Mouse (Mus musculus): ENCODE measurements around the gene Mlst8. TPM values are rescaled to one million over a fixed set of nuclear protein-coding genes. Genes with fewer than 3 reads are reported as not detected.
"Not testable (repeated sequence)": the region's sequence is repeated elsewhere in the genome, so short reads cannot be mapped to it uniquely, and the experiment has no call there.

Mlst8 gene
- polyA plus RNA-seq, 1 experiment from 2014 or later = 36.1 TPM

GRCm38 (mm10) chr17:24429201-24429983, 49.5 kb downstream of the Mlst8 start:
- no peaks in the 10 kb centered on the region for H3K27me3 ChIP-seq
- ATAC-seq (replicated peaks; ENCODE audit: low FRiP score) = no peak

GRCm38 (mm10) chr17:24427170-24427557, 51.7 kb downstream of the Mlst8 start:
- Histone ChIP-seq H3K4me2 (peak overlapping the region; percentile 66), H3K9me3 (replicated peaks) (no peaks in the 10 kb centered on the region), H3K36me3 (peaks cover 37% of the 10 kb centered on the region), H3K27ac (peak overlapping the region; percentile 98), H3K27me3 (no peaks in the 10 kb centered on the region), H3K4me1 (peaks cover 29% of the 10 kb centered on the region), H3K4me3 (replicated peaks) (peak overlapping the region; percentile 67), H3K9ac (peak overlapping the region; percentile 81)
- WGBS = 1% methylated on average over 8 of the region's 8 CpGs
- no peak for ATAC-seq (replicated peaks; ENCODE audit: low FRiP score)

More at GRCm38 (mm10) chr17:24429201-24429983, 49.5 kb downstream of the Mlst8 start:
- Histone ChIP-seq H3K9ac (no peak overlapping the region), H3K27ac (no peak overlapping the region), H3K36me3 (peaks cover 35% of the 10 kb centered on the region), H3K9me3 (replicated peaks) (no peaks in the 10 kb centered on the region), H3K4me2 (no peak overlapping the region), H3K4me3 (replicated peaks) (no peak overlapping the region), H3K4me1 (peaks cover 29% of the 10 kb centered on the region)
- WGBS = 78% methylated on average over 14 of the region's 14 CpGs

- Histone ChIP-seq H3K4me2 (peak within 1 kb of the TSS; percentile 66), H3K36me3 (peaks cover 43% of the 10 kb centered on the region), H3K9ac (peak within 1 kb of the TSS; percentile 81), H3K4me3 (replicated peaks) (peak within 1 kb of the TSS; percentile 67), H3K27ac (peak within 1 kb of the TSS; percentile 98), H3K9me3 (replicated peaks) (no peaks in the 10 kb centered on the region), H3K27me3 (no peaks in the 10 kb centered on the region), H3K4me1 (peaks cover 29% of the 10 kb centered on the region)
- ATAC-seq (replicated peaks; ENCODE audit: low FRiP score) = peak; percentile 98
- WGBS = under 1% methylated on average over 48 of the region's 48 CpGs
Observed at GRCm38 (mm10) chr17:24426471-24427169, 52.3 kb downstream of the Mlst8 start, which contains the start of gene Eci1. TSS of gene Eci1 (plus strand) at chr17:24426641.

GRCm38 (mm10) chr17:24425905-24426304, 53.0 kb downstream of the Mlst8 start:
- Histone ChIP-seq H3K9ac (no peak overlapping the region), H3K4me1 (peaks cover 29% of the 10 kb centered on the region), H3K4me2 (peak overlapping the region; percentile 66), H3K4me3 (replicated peaks) (peak overlapping the region; percentile 67; the same call in 1 of the 2 replicates), H3K9me3 (replicated peaks) (no peaks in the 10 kb centered on the region), H3K36me3 (peaks cover 50% of the 10 kb centered on the region), H3K27ac (peak overlapping the region; percentile 98), H3K27me3 (no peaks in the 10 kb centered on the region)
- 87% methylated on average over 7 of the region's 7 CpGs for WGBS
- ATAC-seq (replicated peaks; ENCODE audit: low FRiP score) = peak; percentile 1; the same call in 1 of the 2 replicates

- H3K4me1 ChIP-seq = peaks cover 29% of the 10 kb centered on the region
- H3K27me3 ChIP-seq; H3K4me2 ChIP-seq; H3K27ac ChIP-seq; ATAC-seq (replicated peaks; ENCODE audit: low FRiP score); H3K4me3 ChIP-seq (replicated peaks); H3K9ac ChIP-seq; H3K9me3 ChIP-seq (replicated peaks): not testable (repeated sequence)
- 89% methylated on average over 6 of the region's 8 CpGs for WGBS
- peaks cover 56% of the 10 kb centered on the region for H3K36me3 ChIP-seq
Observed at GRCm38 (mm10) chr17:24425326-24425725, 53.6 kb downstream of the Mlst8 start.

- no peak overlapping the region for H3K27ac ChIP-seq
- H3K4me1 ChIP-seq = peaks cover 25% of the 10 kb centered on the region
- WGBS = 93% methylated on average over 5 of the region's 5 CpGs
- H3K9ac ChIP-seq = no peak overlapping the region
- no peak for ATAC-seq (replicated peaks; ENCODE audit: low FRiP score)
- no peak overlapping the region for H3K4me3 ChIP-seq (replicated peaks)
- no peaks in the 10 kb centered on the region for H3K9me3 ChIP-seq (replicated peaks)
- no peak overlapping the region for H3K4me2 ChIP-seq
- no peaks in the 10 kb centered on the region for H3K27me3 ChIP-seq
- H3K36me3 ChIP-seq = peaks cover 61% of the 10 kb centered on the region
Observed at GRCm38 (mm10) chr17:24424489-24424888, 54.4 kb downstream of the Mlst8 start.

Other genes with a start within 250 kb of the Mlst8 start
- 67.5 and 71.1 TPM in 2 replicates for gene Ccnf, start 227.6 kb downstream of the Mlst8 start, polyA plus RNA-seq (2015; fragmentation: Nextera tagmentation; extraction: Ambion mirVana)
- gene Abca17, start 128.0 kb downstream of the Mlst8 start, polyA plus RNA-seq (2015; fragmentation: Nextera tagmentation; extraction: Ambion mirVana) = 0.18 and 0.27 TPM in 2 replicates
- 17.4 and 17.5 TPM in 2 replicates for gene Abca3, start 127.1 kb downstream of the Mlst8 start, polyA plus RNA-seq (2015; fragmentation: Nextera tagmentation; extraction: Ambion mirVana)
- gene Rnps1, start 64.5 kb downstream of the Mlst8 start, polyA plus RNA-seq (2015; fragmentation: Nextera tagmentation; extraction: Ambion mirVana) = 293 and 318 TPM in 2 replicates
- 115 and 117 TPM in 2 replicates for gene Eci1, start 52.4 kb downstream of the Mlst8 start, polyA plus RNA-seq (2015; fragmentation: Nextera tagmentation; extraction: Ambion mirVana)
- gene Dnase1l2, start 36.0 kb downstream of the Mlst8 start, polyA plus RNA-seq (2015; fragmentation: Nextera tagmentation; extraction: Ambion mirVana) = 2.4 and 3.2 TPM in 2 replicates
- gene E4f1, start 8.8 kb downstream of the Mlst8 start, polyA plus RNA-seq (2015; fragmentation: Nextera tagmentation; extraction: Ambion mirVana) = 29.9 and 36.7 TPM in 2 replicates
- gene Pgp, start 8.7 kb downstream of the Mlst8 start, polyA plus RNA-seq (2015; fragmentation: Nextera tagmentation; extraction: Ambion mirVana) = 49.9 and 53.3 TPM in 2 replicates
- 0.39 and 0.58 TPM in 2 replicates for gene Bricd5, start 5.2 kb downstream of the Mlst8 start, polyA plus RNA-seq (2015; fragmentation: Nextera tagmentation; extraction: Ambion mirVana)
- gene Caskin1, start 9.5 kb upstream of the Mlst8 start, polyA plus RNA-seq (2015; fragmentation: Nextera tagmentation; extraction: Ambion mirVana) = 1.8 and 2.3 TPM in 2 replicates
- gene Traf7, start 48.9 kb upstream of the Mlst8 start, polyA plus RNA-seq (2015; fragmentation: Nextera tagmentation; extraction: Ambion mirVana) = 85.8 and 96.1 TPM in 2 replicates
- gene Rab26, start 55.1 kb upstream of the Mlst8 start, polyA plus RNA-seq (2015; fragmentation: Nextera tagmentation; extraction: Ambion mirVana) = 2.8 TPM in 2 replicates
- 21.3 and 21.9 TPM in 2 replicates for gene Pkd1, start 70.8 kb upstream of the Mlst8 start, polyA plus RNA-seq (2015; fragmentation: Nextera tagmentation; extraction: Ambion mirVana)
- 60.8 and 71.0 TPM in 2 replicates for gene Tsc2, start 153.6 kb upstream of the Mlst8 start, polyA plus RNA-seq (2015; fragmentation: Nextera tagmentation; extraction: Ambion mirVana)
- 20.0 and 20.6 TPM in 2 replicates for gene Nthl1, start 153.6 kb upstream of the Mlst8 start, polyA plus RNA-seq (2015; fragmentation: Nextera tagmentation; extraction: Ambion mirVana)
- gene Slc9a3r2, start 171.2 kb upstream of the Mlst8 start, polyA plus RNA-seq (2015; fragmentation: Nextera tagmentation; extraction: Ambion mirVana) = 101 and 106 TPM in 2 replicates
- 0.35 and 0.43 TPM in 2 replicates for gene Npw, start 179.4 kb upstream of the Mlst8 start, polyA plus RNA-seq (2015; fragmentation: Nextera tagmentation; extraction: Ambion mirVana)
- 23.9 and 27.6 TPM in 2 replicates for gene Zfp598, start 190.6 kb upstream of the Mlst8 start, polyA plus RNA-seq (2015; fragmentation: Nextera tagmentation; extraction: Ambion mirVana)
- 2.4 and 4.6 TPM in 2 replicates for gene Syngr3, start 210.9 kb upstream of the Mlst8 start, polyA plus RNA-seq (2015; fragmentation: Nextera tagmentation; extraction: Ambion mirVana)
- 45.6 and 49.5 TPM in 2 replicates for gene Gfer, start 217.1 kb upstream of the Mlst8 start, polyA plus RNA-seq (2015; fragmentation: Nextera tagmentation; extraction: Ambion mirVana)
- gene Noxo1, start 217.2 kb upstream of the Mlst8 start, polyA plus RNA-seq (2015; fragmentation: Nextera tagmentation; extraction: Ambion mirVana) = 1.5 and 3.4 TPM in 2 replicates
- 85.0 and 94.5 TPM in 2 replicates for gene Tbl3, start 228.6 kb upstream of the Mlst8 start, polyA plus RNA-seq (2015; fragmentation: Nextera tagmentation; extraction: Ambion mirVana)
- gene Rnf151, start 239.0 kb upstream of the Mlst8 start, polyA plus RNA-seq (2015; fragmentation: Nextera tagmentation; extraction: Ambion mirVana) = 0.18 TPM in 1 of 2 replicates, not detected in the other
- gene Rps2, start 239.0 kb upstream of the Mlst8 start, polyA plus RNA-seq (2015; fragmentation: Nextera tagmentation; extraction: Ambion mirVana) = 1,520 and 1,607 TPM in 2 replicates
- 237 and 238 TPM in 2 replicates for gene Ndufb10, start 245.4 kb upstream of the Mlst8 start, polyA plus RNA-seq (2015; fragmentation: Nextera tagmentation; extraction: Ambion mirVana)
- not detected in 2 replicates for gene Rpl3l, start 248.7 kb upstream of the Mlst8 start, polyA plus RNA-seq (2015; fragmentation: Nextera tagmentation; extraction: Ambion mirVana)

Measured in kidney, embryonic 15.5 days (tissue).